Mouse (Mus musculus) E14TG2a.4 (cell line): Measurements from ENCODE around the gene Pde4c.

ENCODE experiments used
- CTCF ChIP-seq: conservative IDR thresholded peaks from 2 replicates; pipeline ENCODE4 v1.5.1; 2014; ENCODE audit warnings: low read length
- POU5F1 ChIP-seq: IDR thresholded peaks from 2 replicates; pipeline ENCODE4 v1.6.1; 2014; ENCODE audit warnings: low read length, borderline replicate concordance

DNA sequence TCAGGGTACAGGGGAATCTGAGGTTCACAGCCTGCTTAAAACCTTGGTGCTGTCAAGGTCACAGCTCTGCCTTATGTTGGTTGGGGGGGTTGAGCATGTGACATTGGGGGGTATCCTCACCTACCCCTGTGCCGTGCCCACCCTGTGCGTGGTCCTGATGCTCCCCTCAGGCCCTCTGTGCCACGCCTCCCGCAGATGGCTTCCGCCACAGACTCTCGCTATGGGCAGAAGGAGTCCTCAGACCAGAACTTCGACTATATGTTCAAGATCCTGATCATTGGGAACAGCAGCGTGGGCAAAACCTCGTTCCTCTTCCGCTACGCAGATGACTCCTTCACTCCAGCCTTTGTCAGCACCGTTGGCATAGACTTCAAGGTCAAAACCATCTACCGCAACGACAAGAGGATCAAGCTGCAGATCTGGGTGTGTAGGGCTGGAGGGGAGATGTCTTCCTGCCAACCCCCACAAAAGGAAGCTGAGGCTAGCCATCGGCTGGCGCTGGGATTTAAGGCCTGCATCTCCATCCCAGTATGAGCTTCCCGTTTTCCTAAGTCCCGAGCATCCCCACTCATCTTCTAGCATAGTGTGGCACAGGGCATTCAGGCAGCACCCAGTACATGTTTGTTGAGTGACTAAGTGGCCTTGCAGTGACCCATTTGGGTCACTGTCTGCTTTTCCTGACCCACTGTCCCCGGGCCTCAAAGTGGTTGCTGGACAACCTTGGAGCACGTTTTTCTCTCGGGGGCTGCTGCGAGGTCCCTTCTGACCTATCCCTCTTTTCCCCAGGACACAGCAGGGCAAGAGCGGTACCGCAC is 32.3 kb downstream of the Pde4c start:
- no peak for TF ChIP-seq CTCF
- no peak for TF ChIP-seq POU5F1
